Comparison of ENCODE assay signal across 18 mouse cellular contexts in the genomic region with DNA sequence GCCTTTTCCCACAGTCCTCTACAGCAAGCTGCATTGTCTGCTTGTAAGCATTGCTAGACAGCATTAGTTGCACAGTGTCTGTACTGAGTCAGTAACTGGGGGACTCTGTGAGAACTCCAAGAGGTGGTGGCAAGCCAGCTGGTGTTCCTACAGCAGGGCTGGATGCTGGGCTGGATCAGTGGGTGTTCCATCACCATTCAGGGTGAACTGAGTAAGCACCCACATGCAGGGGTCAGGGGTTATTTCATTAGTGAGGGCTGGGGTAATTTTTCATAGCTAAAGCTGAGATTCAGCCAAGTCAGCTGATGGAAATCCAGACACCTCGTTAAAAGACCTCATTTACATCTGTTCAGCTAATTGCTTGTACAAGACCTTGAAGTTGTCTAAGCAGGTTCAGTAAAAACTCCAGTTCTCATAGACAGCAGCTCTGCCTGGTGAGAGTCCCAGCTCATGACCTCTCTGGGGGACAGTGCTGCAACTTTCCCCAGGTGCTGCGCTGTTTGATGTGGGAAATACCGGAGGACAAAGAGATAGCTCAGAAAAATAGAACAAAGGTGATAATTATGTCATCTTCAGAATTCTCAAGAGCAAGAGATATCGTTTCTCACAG.
A peak's percentile ranks its signal among the peaks of the same experiment; 100 is the strongest.
DNase-seq lines count a peak whose midpoint lies in the region; ATAC-seq and TF ChIP-seq lines count a peak whose summit lies in the region.
"Had no signal": no experiment of that assay in that cellular context is flagged by ENCODE, and none has a peak within 500 bp of the region (broad histone marks: within the 10 kb centered on the region; RNA-seq: fewer than 3 reads in every experiment).

No protein-coding gene starts in this region.

- H3K9ac ChIP-seq in embryonic facial prominence, embryonic 12.5 days = no peak overlapping the region
- no peak overlapping the region for H3K9ac ChIP-seq in midbrain, embryonic 16.5 days (ENCODE audit: low read depth, low read length)
- no peak overlapping the region for H3K9ac ChIP-seq in intestine, embryonic 16.5 days (ENCODE audit: low read depth, low read length)
- H3K9ac ChIP-seq: embryonic facial prominence, embryonic 15.5 days; heart, embryonic 12.5 days had no signal

- TF ChIP-seq CTCF in layer of hippocampus, adult 2 months (conservative IDR thresholded peaks at IDR 0.05) = no peak

- no peak for DNase-seq in embryonic facial prominence, embryonic 10.5 days (ENCODE audit: low spot score)
- DNase-seq in layer of hippocampus, adult 2 months (ENCODE audit: low spot score in 2 of 2) = no peak
- no peak for DNase-seq in layer of hippocampus, adult 18-20 months (ENCODE audit: low spot score in 2 of 2)
- peak; percentile 27 for DNase-seq in retina, postnatal 1 day
- DNase-seq in retina, embryonic 14.5 days (ENCODE audit: low spot score) = no peak
- DNase-seq: adrenal gland, adult 2 months; cerebellum, postnatal 10 days; heart, postnatal 14 days; kidney, adult 18-20 months; kidney, postnatal 36 days; liver; thymus, postnatal 25 days had no signal

- no peak overlapping the region for H3K4me3 ChIP-seq in embryonic facial prominence, embryonic 12.5 days
- no peak overlapping the region for H3K4me3 ChIP-seq in embryonic facial prominence, embryonic 10.5 days
- H3K4me3 ChIP-seq in layer of hippocampus, adult 2 months = no peak overlapping the region
- H3K4me3 ChIP-seq in midbrain, embryonic 16.5 days (ENCODE audit: low read depth, low read length) = no peak overlapping the region
- H3K4me3 ChIP-seq in intestine, embryonic 16.5 days (ENCODE audit: low read length) = no peak overlapping the region
- H3K4me3 ChIP-seq: embryonic facial prominence, embryonic 15.5 days; heart, embryonic 12.5 days had no signal

- H3K36me3 ChIP-seq in embryonic facial prominence, embryonic 12.5 days = no peaks in the 10 kb centered on the region
- H3K36me3 ChIP-seq in embryonic facial prominence, embryonic 10.5 days (replicated peaks) = no peaks in the 10 kb centered on the region
- no peaks in the 10 kb centered on the region for H3K36me3 ChIP-seq in midbrain, embryonic 16.5 days (ENCODE audit: control insufficient read depth, insufficient read depth, low read length)
- H3K36me3 ChIP-seq in intestine, embryonic 16.5 days (ENCODE audit: control insufficient read depth, insufficient read depth, low read length) = no peaks in the 10 kb centered on the region
- H3K36me3 ChIP-seq: embryonic facial prominence, embryonic 15.5 days; heart, embryonic 12.5 days had no signal

- WGBS in embryonic facial prominence, embryonic 12.5 days = 78% methylated on average over 4 of the region's 4 CpGs
- 81% methylated on average over 4 of the region's 4 CpGs for WGBS in embryonic facial prominence, embryonic 10.5 days
- WGBS in midbrain, embryonic 16.5 days = 47% methylated on average over 4 of the region's 4 CpGs
- 73% methylated on average over 4 of the region's 4 CpGs for WGBS in intestine, embryonic 16.5 days

- no peaks in the 10 kb centered on the region for H3K9me3 ChIP-seq in embryonic facial prominence, embryonic 12.5 days
- H3K9me3 ChIP-seq in embryonic facial prominence, embryonic 10.5 days = no peaks in the 10 kb centered on the region
- no peaks in the 10 kb centered on the region for H3K9me3 ChIP-seq in midbrain, embryonic 16.5 days (replicated peaks; ENCODE audit: control insufficient read depth, low read length, poor library complexity, severe bottlenecking)
- no peaks in the 10 kb centered on the region for H3K9me3 ChIP-seq in intestine, embryonic 16.5 days (ENCODE audit: control insufficient read depth, low read length)
- H3K9me3 ChIP-seq: embryonic facial prominence, embryonic 15.5 days; heart, embryonic 12.5 days had no signal

- H3K27me3 ChIP-seq in embryonic facial prominence, embryonic 12.5 days = no peaks in the 10 kb centered on the region
- H3K27me3 ChIP-seq in embryonic facial prominence, embryonic 10.5 days (replicated peaks; ENCODE audit: low read depth, poor library complexity, severe bottlenecking) = no peaks in the 10 kb centered on the region
- no peaks in the 10 kb centered on the region for H3K27me3 ChIP-seq in midbrain, embryonic 16.5 days (ENCODE audit: control insufficient read depth, insufficient read depth, low read depth, low read length)
- no peaks in the 10 kb centered on the region for H3K27me3 ChIP-seq in intestine, embryonic 16.5 days (replicated peaks; ENCODE audit: control insufficient read depth, insufficient read depth, low read length)
- H3K27me3 ChIP-seq: embryonic facial prominence, embryonic 15.5 days; heart, embryonic 12.5 days had no signal

- 0 out of 2 replicates have a peak, but pooled peaks have one; percentile 41 for ATAC-seq in embryonic facial prominence, embryonic 12.5 days (ENCODE audit: insufficient number of reproducible peaks, insufficient read depth, low FRiP score, low TSS enrichment)
- ATAC-seq in midbrain, embryonic 16.5 days = 0 out of 2 replicates have a peak, but pooled peaks have one; percentile 70
- no peak for ATAC-seq in intestine, embryonic 16.5 days
- ATAC-seq: lung, postnatal 0 days had no signal

- no peak overlapping the region for H3K4me2 ChIP-seq in embryonic facial prominence, embryonic 12.5 days (replicated peaks)
- no peak overlapping the region for H3K4me2 ChIP-seq in midbrain, embryonic 16.5 days (ENCODE audit: low read length)
- no peak overlapping the region for H3K4me2 ChIP-seq in intestine, embryonic 16.5 days (ENCODE audit: low read depth, low read length)
- H3K4me2 ChIP-seq: embryonic facial prominence, embryonic 15.5 days; heart, embryonic 12.5 days had no signal

- H3K27ac ChIP-seq in embryonic facial prominence, embryonic 12.5 days = no peak overlapping the region
- H3K27ac ChIP-seq in embryonic facial prominence, embryonic 10.5 days (replicated peaks) = no peak overlapping the region
- peak overlapping the region; percentile 39; the same call in 1 of the 2 replicates for H3K27ac ChIP-seq in layer of hippocampus, adult 2 months
- H3K27ac ChIP-seq in midbrain, embryonic 16.5 days (ENCODE audit: low read length) = no peak overlapping the region; the same call in 1 of the 2 replicates
- no peak overlapping the region for H3K27ac ChIP-seq in intestine, embryonic 16.5 days (ENCODE audit: low read length)
- H3K27ac ChIP-seq: embryonic facial prominence, embryonic 15.5 days had no signal

- H3K4me1 ChIP-seq in embryonic facial prominence, embryonic 12.5 days = no peaks in the 10 kb centered on the region
- H3K4me1 ChIP-seq in embryonic facial prominence, embryonic 10.5 days = peaks cover 9% of the 10 kb centered on the region
- peaks cover 3% of the 10 kb centered on the region; the same call in 1 of the 2 replicates for H3K4me1 ChIP-seq in midbrain, embryonic 16.5 days (ENCODE audit: control insufficient read depth, insufficient read depth, low read length)
- H3K4me1 ChIP-seq in intestine, embryonic 16.5 days (ENCODE audit: control insufficient read depth, insufficient read depth, low read length) = no peaks in the 10 kb centered on the region
- H3K4me1 ChIP-seq: embryonic facial prominence, embryonic 15.5 days had no signal
